Mouse (Mus musculus) stomach, postnatal 0 days (tissue): ENCODE measurements around the gene Ush2a.

Experiments used
- CTCF ChIP-seq: IDR thresholded peaks from 2 replicates; pipeline ENCODE4 v1.5.1; 2016; ENCODE audit warnings: antibody characterized with exemption, low read depth, mild to moderate bottlenecking, moderate library complexity
- EP300 ChIP-seq: optimal IDR thresholded peaks from 2 replicates; pipeline ENCODE3; 2016; ENCODE audit warnings: antibody characterized with exemption

DNA sequence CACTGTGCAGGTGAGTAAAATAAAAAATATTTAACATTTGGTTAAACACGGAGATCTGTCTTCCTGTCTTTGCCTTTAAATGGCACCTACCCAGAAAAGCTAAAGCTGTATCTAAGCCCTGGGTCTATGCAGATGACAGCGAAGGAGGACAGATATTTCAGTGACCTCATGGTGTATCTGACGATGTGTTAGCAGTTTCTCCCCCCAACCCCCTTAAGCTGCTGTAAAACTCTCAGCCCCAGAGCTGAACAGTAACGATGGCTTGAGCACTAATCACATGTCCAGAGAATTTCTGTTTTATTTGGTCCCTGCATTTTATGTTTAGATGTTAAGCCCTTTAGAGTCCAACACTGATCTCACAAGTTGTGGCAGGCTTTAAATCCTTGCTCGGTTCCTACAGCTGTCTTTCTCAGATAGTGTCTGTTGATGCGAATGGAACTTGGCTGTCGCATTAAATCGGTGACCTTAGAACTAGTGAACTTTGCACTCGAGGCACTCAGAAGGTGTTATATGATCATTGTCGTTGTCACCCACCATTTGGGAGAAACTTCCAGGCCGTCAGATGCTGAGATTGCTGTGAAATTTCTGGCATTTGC, 5.4 kb downstream of the Ush2a start:
- TF ChIP-seq CTCF (no peak), EP300 (no peak)
